7 mouse cellular contexts compared by ENCODE assay signal in genomic region chr7:16613461-16614170, GRCm38 (mm10). TPM values are rescaled to one million over a fixed set of nuclear protein-coding genes. Genes with fewer than 3 reads are reported as not detected.
DNase-seq lines count a peak whose midpoint lies in the region; ATAC-seq and TF ChIP-seq lines count a peak whose summit lies in the region.

No protein-coding gene starts in this region.

- WGBS in lung, embryonic 14.5 days: 1% methylated on average over 20 of the region's 20 CpGs
- under 1% methylated on average over 20 of the region's 20 CpGs for WGBS in embryonic facial prominence, embryonic 13.5 days
- 3% methylated on average over 20 of the region's 20 CpGs for WGBS in intestine, embryonic 16.5 days
- 1% methylated on average over 20 of the region's 20 CpGs for WGBS in midbrain, embryonic 14.5 days

- peak overlapping the region; percentile 95 for H3K9ac ChIP-seq in lung, embryonic 14.5 days
- H3K9ac ChIP-seq in embryonic facial prominence, embryonic 13.5 days: peak overlapping the region; percentile 97
- peak overlapping the region; percentile 97 for H3K9ac ChIP-seq in intestine, embryonic 16.5 days (ENCODE audit: low read depth, low read length)
- H3K9ac ChIP-seq in midbrain, embryonic 14.5 days (replicated peaks; ENCODE audit: low read length): peak overlapping the region; percentile 99

- no peaks in the 10 kb centered on the region for H3K9me3 ChIP-seq in lung, embryonic 14.5 days (ENCODE audit: low read depth, low read length)
- H3K9me3 ChIP-seq in embryonic facial prominence, embryonic 13.5 days: no peaks in the 10 kb centered on the region
- no peaks in the 10 kb centered on the region for H3K9me3 ChIP-seq in intestine, embryonic 16.5 days (ENCODE audit: control insufficient read depth, low read length)
- H3K9me3 ChIP-seq in midbrain, embryonic 14.5 days (ENCODE audit: control insufficient read depth, low read length): no peaks in the 10 kb centered on the region

- peak overlapping the region; percentile 100 for H3K27ac ChIP-seq in lung, embryonic 14.5 days (ENCODE audit: low read depth)
- peak overlapping the region; percentile 100 for H3K27ac ChIP-seq in embryonic facial prominence, embryonic 13.5 days
- peak overlapping the region; percentile 99 for H3K27ac ChIP-seq in intestine, embryonic 16.5 days (ENCODE audit: low read length)
- H3K27ac ChIP-seq in midbrain, embryonic 14.5 days (replicated peaks; ENCODE audit: low read depth, low read length): peak overlapping the region; percentile 100

- H3K4me3 ChIP-seq in lung, embryonic 14.5 days (ENCODE audit: low read depth, low read length): peak overlapping the region; percentile 94
- H3K4me3 ChIP-seq in embryonic facial prominence, embryonic 13.5 days: peak overlapping the region; percentile 83
- H3K4me3 ChIP-seq in intestine, embryonic 16.5 days (ENCODE audit: low read length): peak overlapping the region; percentile 84
- H3K4me3 ChIP-seq in midbrain, embryonic 14.5 days (replicated peaks; ENCODE audit: low read depth, low read length): peak overlapping the region; percentile 94

- peak; percentile 34 for DNase-seq in lung, embryonic 14.5 days
- DNase-seq in lung, postnatal 36 days: no peak
- peak; percentile 49 for DNase-seq in brain, adult 2 months (ENCODE audit: low read depth, low spot score)
- peak; percentile 30 for DNase-seq in midbrain, embryonic 14.5 days
- no peak for DNase-seq in right cerebral cortex, adult 18-20 months

- peaks cover 38% of the 10 kb centered on the region for H3K4me1 ChIP-seq in lung, embryonic 14.5 days (ENCODE audit: insufficient read depth)
- H3K4me1 ChIP-seq in embryonic facial prominence, embryonic 13.5 days: peaks cover 55% of the 10 kb centered on the region
- peaks cover 35% of the 10 kb centered on the region for H3K4me1 ChIP-seq in intestine, embryonic 16.5 days (ENCODE audit: control insufficient read depth, insufficient read depth, low read length)
- H3K4me1 ChIP-seq in midbrain, embryonic 14.5 days (ENCODE audit: control insufficient read depth, insufficient read depth, low read length): peaks cover 44% of the 10 kb centered on the region

- ATAC-seq in lung, embryonic 14.5 days (ENCODE audit: insufficient read depth): no peak
- no peak for ATAC-seq in embryonic facial prominence, embryonic 13.5 days (ENCODE audit: insufficient number of reproducible peaks, insufficient read depth, low FRiP score, low TSS enrichment, low read depth)
- ATAC-seq in intestine, embryonic 16.5 days: no peak
- ATAC-seq in midbrain, embryonic 14.5 days (ENCODE audit: low FRiP score, low TSS enrichment): no peak

- TF ChIP-seq CTCF in lung, embryonic 14.5 days (IDR thresholded peaks at IDR 0.05; ENCODE audit: low read depth): no peak

- H3K27me3 ChIP-seq in lung, embryonic 14.5 days (ENCODE audit: insufficient read depth, low read length): no peaks in the 10 kb centered on the region
- H3K27me3 ChIP-seq in embryonic facial prominence, embryonic 13.5 days: no peaks in the 10 kb centered on the region
- H3K27me3 ChIP-seq in intestine, embryonic 16.5 days (replicated peaks; ENCODE audit: control insufficient read depth, insufficient read depth, low read length): no peaks in the 10 kb centered on the region
- H3K27me3 ChIP-seq in midbrain, embryonic 14.5 days (ENCODE audit: control insufficient read depth, insufficient read depth, low read length): no peaks in the 10 kb centered on the region

- no peaks in the 10 kb centered on the region for H3K36me3 ChIP-seq in lung, embryonic 14.5 days (ENCODE audit: insufficient read depth)
- H3K36me3 ChIP-seq in embryonic facial prominence, embryonic 13.5 days: 0 out of 2 replicates have a peak, but pooled peaks cover 3% of the 10 kb centered on the region
- no peaks in the 10 kb centered on the region for H3K36me3 ChIP-seq in intestine, embryonic 16.5 days (ENCODE audit: control insufficient read depth, insufficient read depth, low read length)
- H3K36me3 ChIP-seq in midbrain, embryonic 14.5 days (ENCODE audit: control insufficient read depth, insufficient read depth, low read length): no peaks in the 10 kb centered on the region

- peak overlapping the region; percentile 67 for H3K4me2 ChIP-seq in lung, embryonic 14.5 days
- peak overlapping the region; percentile 91 for H3K4me2 ChIP-seq in embryonic facial prominence, embryonic 13.5 days
- H3K4me2 ChIP-seq in intestine, embryonic 16.5 days (ENCODE audit: low read depth, low read length): peak overlapping the region; percentile 40
- peak overlapping the region; percentile 96 for H3K4me2 ChIP-seq in midbrain, embryonic 14.5 days (ENCODE audit: low read length)

RNA-seq across cellular contexts. Expression of gene Arhgap35, which starts 1.2 kb away (rescaled TPM):
- 29.6 and 30.5 TPM in 2 replicates for polyA plus RNA-seq in lung, embryonic 14.5 days (2014; fragmentation: Nextera tagmentation; extraction: Ambion mirVana)
- 23.6 and 24.4 TPM in 2 replicates for polyA plus RNA-seq in embryonic facial prominence, embryonic 13.5 days (2015; fragmentation: Nextera tagmentation; extraction: Ambion mirVana)
- 7.3 and 7.8 TPM in 2 replicates for polyA plus RNA-seq in intestine, embryonic 16.5 days (2015; fragmentation: Nextera tagmentation; extraction: Ambion mirVana)
- 35.4 and 41.5 TPM in 2 replicates for polyA plus RNA-seq in midbrain, embryonic 14.5 days (2014; fragmentation: Nextera tagmentation; extraction: Ambion mirVana)

Comparison
In these comparisons a context has a peak if more than half of its experiments do, and no peak if none do; other contexts are left out.
1. DNase-seq: peak in lung, embryonic 14.5 days (single experiment), brain, adult 2 months (single experiment) and midbrain, embryonic 14.5 days (single experiment); none in lung, postnatal 36 days (single experiment) and right cerebral cortex, adult 18-20 months (single experiment).
2. H3K4me2 ChIP-seq: peak in every context shown above with its lines; median percentile 96 in midbrain, embryonic 14.5 days; 91 in embryonic facial prominence, embryonic 13.5 days; 67 in lung, embryonic 14.5 days; 40 in intestine, embryonic 16.5 days.
3. Peak in every context shown above with its lines, with median percentiles within 50 percentile points of each other: H3K27ac ChIP-seq, H3K4me3 ChIP-seq and H3K9ac ChIP-seq.